Mouse (Mus musculus) stomach, postnatal 0 days (tissue): ENCODE measurements around the gene Slc24a3. TPM values are rescaled to one million over a fixed set of nuclear protein-coding genes. Genes with fewer than 3 reads are reported as not detected.

Experiments used
- ATAC-seq: fragments of 200-750 bp; cut with Nextera tagmentation; 2 replicates; pipeline ENCODE4 v1.8.0; 2017; ENCODE audit not compliant: low FRiP score, low TSS enrichment
- DNase-seq: peaks from one replicate; pipeline ENCODE4 v3.0.0-alpha.2; 2016; ENCODE audit warnings: low spot score
- H3K27ac ChIP-seq: fragments of 300-500 bp; sonication (generic); replicated peaks from 2 replicates; pipeline ENCODE4 v1.5.1; 2014; ENCODE audit warnings: mild to moderate bottlenecking, control low read depth
- H3K27me3 ChIP-seq: fragments of 300-500 bp; sonication (generic); 2 replicates; pipeline ENCODE4 v1.6.1; 2014; ENCODE audit warnings: low read length; ENCODE audit not compliant: control insufficient read depth, insufficient read depth
- H3K36me3 ChIP-seq: fragments of 300-500 bp; sonication (generic); 2 replicates; pipeline ENCODE4 v1.6.1; 2014; ENCODE audit warnings: low read length, mixed read lengths; ENCODE audit not compliant: control insufficient read depth, insufficient read depth
- H3K4me1 ChIP-seq: fragments of 300-500 bp; sonication (generic); replicated peaks from 2 replicates; pipeline ENCODE4 v1.6.1; 2014; ENCODE audit warnings: antibody characterized with exemption; ENCODE audit not compliant: control insufficient read depth, insufficient read depth
- H3K4me2 ChIP-seq: fragments of 300-500 bp; sonication (generic); replicated peaks from 2 replicates; pipeline ENCODE4 v1.6.1; 2014; ENCODE audit warnings: low read depth, mild to moderate bottlenecking, control low read depth, moderate library complexity
- H3K4me3 ChIP-seq: fragments of 300-500 bp; sonication (generic); 2 replicates; pipeline ENCODE4 v1.5.1; 2014; ENCODE audit warnings: low read depth, low read length, control low read depth
- H3K9ac ChIP-seq: fragments of 300-500 bp; sonication (generic); 2 replicates; pipeline ENCODE4 v1.6.1; 2014; ENCODE audit warnings: mild to moderate bottlenecking, low read length, control low read depth, mixed read lengths
- H3K9me3 ChIP-seq: fragments of 300-500 bp; sonication (generic); 2 replicates; pipeline ENCODE4 v1.6.1; 2016; ENCODE audit warnings: low read length; ENCODE audit not compliant: control insufficient read depth
- CTCF ChIP-seq: IDR thresholded peaks from 2 replicates; pipeline ENCODE4 v1.5.1; 2016; ENCODE audit warnings: antibody characterized with exemption, low read depth, mild to moderate bottlenecking, moderate library complexity
- EP300 ChIP-seq: optimal IDR thresholded peaks from 2 replicates; pipeline ENCODE3; 2016; ENCODE audit warnings: antibody characterized with exemption
- WGBS: fragments of 180-500 bp; shearing (Covaris S2); extraction: QIAGEN DNeasy Blood & Tissue Kit; methylation state at CpG from one replicate; pipeline ENCODE4 v1.1.7; 2014; 5-methylcytosine and 5-hydroxymethylcytosine counted together
- polyA plus RNA-seq: library from polyadenylated mRNA; unstranded; fragments of >200 nt; fragmentation: Nextera tagmentation; extraction: Ambion mirVana; gene quantifications from 2 replicates; pipeline ENCODE4 v1.2.1, GENCODE M21; 2015

Slc24a3 gene
- polyA plus RNA-seq, 1 experiment from 2014 or later, result 5.7 TPM

DNA sequence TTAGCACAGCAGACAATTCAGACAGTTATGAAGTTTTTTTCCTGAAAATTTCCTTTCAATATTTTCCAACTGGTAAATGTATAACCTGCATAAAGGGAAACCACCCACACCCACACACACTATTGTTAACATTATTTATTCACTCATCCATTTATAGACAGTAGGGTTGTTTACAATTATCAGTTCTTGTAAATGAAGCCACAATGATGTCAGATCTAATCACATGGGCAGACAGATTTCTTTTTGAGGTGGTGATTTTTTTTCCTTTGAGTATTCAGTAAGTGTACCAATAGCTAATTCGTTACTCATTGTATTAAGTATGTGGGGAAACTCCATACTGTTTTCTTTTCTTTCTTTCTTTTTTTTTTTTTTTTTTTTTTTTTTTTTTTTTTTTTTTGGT is 15.3 kb upstream of the Slc24a3 start:
- no peaks in the 10 kb centered on the region for H3K36me3 ChIP-seq
- H3K4me2 ChIP-seq, result no peak overlapping the region
- no peak overlapping the region for H3K27ac ChIP-seq
- 77% methylated on average over 1 of the region's 1 CpGs for WGBS
- no peak overlapping the region for H3K9ac ChIP-seq
- ATAC-seq (no peak), DNase-seq (no peak)
- no peaks in the 10 kb centered on the region for H3K27me3 ChIP-seq
- H3K4me3 ChIP-seq, result no peak overlapping the region
- H3K9me3 ChIP-seq, result no peaks in the 10 kb centered on the region
- H3K4me1 ChIP-seq, result no peaks in the 10 kb centered on the region
- TF ChIP-seq CTCF (no peak), EP300 (no peak)

DNA sequence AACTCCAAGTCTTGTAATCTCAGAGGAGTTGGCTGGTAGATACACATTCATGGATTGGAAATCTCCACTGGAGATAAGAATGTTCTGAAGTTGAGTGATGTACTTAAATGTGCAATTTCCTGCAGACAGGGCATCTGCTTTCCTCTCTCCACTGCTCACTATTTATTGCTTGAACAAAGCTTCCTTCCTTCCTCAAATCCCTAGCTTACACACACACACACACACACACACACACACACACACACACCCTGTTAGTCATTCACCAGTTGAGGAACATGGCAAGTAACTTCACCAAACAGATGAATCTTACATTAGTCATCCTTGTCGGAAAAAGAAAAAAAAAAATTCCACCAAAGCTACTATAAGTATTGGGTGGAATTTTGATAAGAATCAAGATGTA is 8.6 kb upstream of the Slc24a3 start:
- no peak overlapping the region for H3K4me3 ChIP-seq
- H3K4me1 ChIP-seq, result no peaks in the 10 kb centered on the region
- no peaks in the 10 kb centered on the region for H3K9me3 ChIP-seq
- no peak overlapping the region for H3K27ac ChIP-seq
- H3K27me3 ChIP-seq, result no peaks in the 10 kb centered on the region
- H3K36me3 ChIP-seq, result no peaks in the 10 kb centered on the region
- H3K4me2 ChIP-seq, result no peak overlapping the region
- no peak overlapping the region for H3K9ac ChIP-seq
- WGBS, result 44% methylated on average over 1 of the region's 1 CpGs
- ATAC-seq (no peak), DNase-seq (no peak)
- TF ChIP-seq CTCF (no peak), EP300 (no peak)

DNA sequence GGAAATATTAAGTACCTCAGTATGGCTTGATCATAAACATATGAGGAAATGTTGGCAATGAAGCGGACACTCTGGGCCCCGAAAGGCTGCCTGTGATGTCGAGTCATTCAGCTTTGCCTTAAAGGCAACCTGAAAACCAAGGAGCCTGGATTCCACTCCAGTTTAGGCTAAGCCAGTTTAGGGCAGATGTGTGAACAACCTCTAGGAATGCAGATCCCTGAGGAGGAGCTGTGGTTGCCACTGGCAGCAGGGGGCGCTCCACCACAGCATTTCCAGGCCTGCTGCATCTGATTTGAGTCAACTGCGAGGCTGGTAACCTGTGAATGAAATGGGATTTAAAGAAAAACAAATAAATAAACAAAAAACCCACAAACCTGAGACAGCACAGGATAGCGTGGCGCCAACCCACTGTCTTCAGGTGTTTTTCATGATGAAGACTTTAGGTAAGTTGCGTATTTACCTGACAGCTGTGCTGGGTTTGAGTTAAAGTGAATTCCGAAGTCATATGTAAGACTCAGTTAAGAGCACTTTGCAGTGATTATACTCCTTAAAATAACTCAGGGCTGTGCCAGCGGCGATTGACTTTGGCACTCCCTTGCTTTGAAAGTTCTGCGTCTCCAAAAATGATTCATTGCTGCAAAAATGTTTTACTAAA is 6.4 kb upstream of the Slc24a3 start:
- Histone ChIP-seq H3K4me1 (no peaks in the 10 kb centered on the region), H3K9me3 (no peaks in the 10 kb centered on the region), H3K9ac (no peak overlapping the region), H3K4me3 (no peak overlapping the region), H3K36me3 (no peaks in the 10 kb centered on the region), H3K27me3 (no peaks in the 10 kb centered on the region), H3K27ac (no peak overlapping the region), H3K4me2 (no peak overlapping the region)
- DNase-seq (peak; percentile 82), ATAC-seq (peak; percentile 61; the same call in 1 of the 2 replicates)
- WGBS, result 29% methylated on average over 12 of the region's 12 CpGs
- TF ChIP-seq EP300, result no peak
- TF ChIP-seq CTCF, result peak; percentile 89

DNA sequence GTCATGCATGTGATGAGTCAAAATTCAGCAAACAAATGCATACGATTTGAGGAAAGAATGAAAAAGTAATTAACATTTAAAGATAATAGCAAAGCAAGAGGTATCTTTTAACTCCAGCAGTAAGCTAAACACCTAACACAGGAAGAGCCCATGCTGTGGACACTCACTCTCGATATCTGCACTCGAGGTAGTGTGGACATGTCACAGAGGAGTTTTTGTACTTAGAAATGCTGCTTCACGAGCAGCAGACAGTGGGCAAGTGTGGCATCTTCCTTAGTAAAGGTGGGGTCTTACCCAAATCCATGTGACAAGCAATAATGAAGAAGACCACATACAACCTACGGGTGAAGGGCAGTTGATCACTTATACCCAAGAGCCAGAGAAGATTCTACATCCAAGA is 3.5 kb upstream of the Slc24a3 start:
- 79% methylated on average over 5 of the region's 5 CpGs for WGBS
- H3K4me3 ChIP-seq, result no peak overlapping the region
- no peaks in the 10 kb centered on the region for H3K27me3 ChIP-seq
- H3K9me3 ChIP-seq, result no peaks in the 10 kb centered on the region
- H3K9ac ChIP-seq, result no peak overlapping the region
- no peak for TF ChIP-seq EP300
- no peak for TF ChIP-seq CTCF
- no peaks in the 10 kb centered on the region for H3K4me1 ChIP-seq
- no peaks in the 10 kb centered on the region for H3K36me3 ChIP-seq
- H3K27ac ChIP-seq, result no peak overlapping the region
- DNase-seq (no peak), ATAC-seq (no peak)
- no peak overlapping the region for H3K4me2 ChIP-seq

DNA sequence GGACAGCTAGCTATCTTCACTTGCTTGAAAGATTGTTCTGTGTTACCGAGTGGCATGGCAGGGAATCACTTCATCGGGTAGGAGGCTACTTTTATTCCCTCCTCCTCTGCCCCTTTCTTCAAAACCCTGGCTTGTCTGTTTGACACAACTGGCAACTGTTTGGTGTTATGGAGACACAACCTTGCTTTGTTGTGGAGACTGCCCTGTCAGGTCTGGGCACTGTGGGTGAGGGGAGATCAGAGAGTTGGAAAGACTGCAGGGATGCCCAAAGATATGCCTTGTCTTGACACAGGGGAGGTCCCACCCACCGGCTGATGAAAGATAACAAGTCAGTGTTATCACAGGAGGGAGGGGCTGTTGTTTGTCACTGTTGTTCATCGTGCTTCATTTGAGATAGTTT is 3.0 kb upstream of the Slc24a3 start:
- no peak overlapping the region for H3K4me2 ChIP-seq
- no peak overlapping the region for H3K27ac ChIP-seq
- DNase-seq (no peak), ATAC-seq (no peak)
- H3K9ac ChIP-seq, result no peak overlapping the region
- TF ChIP-seq CTCF, result no peak
- no peak for TF ChIP-seq EP300
- H3K27me3 ChIP-seq, result no peaks in the 10 kb centered on the region
- H3K4me3 ChIP-seq, result no peak overlapping the region
- H3K9me3 ChIP-seq, result no peaks in the 10 kb centered on the region
- WGBS, result 26% methylated on average over 4 of the region's 4 CpGs
- no peaks in the 10 kb centered on the region for H3K36me3 ChIP-seq
- H3K4me1 ChIP-seq, result no peaks in the 10 kb centered on the region

DNA sequence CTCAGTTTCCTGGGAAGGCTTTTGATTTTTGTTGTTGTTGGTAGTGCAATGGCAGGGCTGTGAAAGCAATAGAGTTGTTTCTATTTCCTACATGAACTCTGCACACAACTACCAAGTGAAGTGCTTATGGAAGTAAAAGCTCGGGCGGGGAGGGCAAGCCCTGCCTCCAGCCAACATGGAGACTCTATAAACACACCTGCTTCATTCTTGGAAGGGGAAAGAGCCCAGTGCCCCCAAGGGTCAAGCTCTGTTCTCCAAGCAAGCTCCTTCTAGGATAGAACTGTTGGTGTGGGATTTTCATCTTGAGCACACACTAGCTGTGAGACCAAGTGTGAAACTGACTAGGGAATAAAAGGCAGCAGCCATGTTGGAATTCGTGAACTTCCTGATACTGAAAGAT is 2.5 kb upstream of the Slc24a3 start:
- Histone ChIP-seq H3K4me2 (no peak overlapping the region), H3K9me3 (no peaks in the 10 kb centered on the region), H3K27ac (no peak overlapping the region), H3K27me3 (no peaks in the 10 kb centered on the region), H3K9ac (no peak overlapping the region), H3K36me3 (no peaks in the 10 kb centered on the region), H3K4me1 (no peaks in the 10 kb centered on the region), H3K4me3 (no peak overlapping the region)
- 73% methylated on average over 3 of the region's 3 CpGs for WGBS
- DNase-seq (no peak), ATAC-seq (no peak)
- TF ChIP-seq EP300 (no peak), CTCF (no peak)
